Mouse (Mus musculus) left cerebral cortex, adult 9 months (tissue): ENCODE measurements around the gene Chmp4b.

Experiments used
- DNase-seq, 2 experiments: peaks; one replicate each; pipeline ENCODE4 v3.0.0; 2022; ENCODE audit warnings: low spot score in 2 of 2

Gene Chmp4b

DNA sequence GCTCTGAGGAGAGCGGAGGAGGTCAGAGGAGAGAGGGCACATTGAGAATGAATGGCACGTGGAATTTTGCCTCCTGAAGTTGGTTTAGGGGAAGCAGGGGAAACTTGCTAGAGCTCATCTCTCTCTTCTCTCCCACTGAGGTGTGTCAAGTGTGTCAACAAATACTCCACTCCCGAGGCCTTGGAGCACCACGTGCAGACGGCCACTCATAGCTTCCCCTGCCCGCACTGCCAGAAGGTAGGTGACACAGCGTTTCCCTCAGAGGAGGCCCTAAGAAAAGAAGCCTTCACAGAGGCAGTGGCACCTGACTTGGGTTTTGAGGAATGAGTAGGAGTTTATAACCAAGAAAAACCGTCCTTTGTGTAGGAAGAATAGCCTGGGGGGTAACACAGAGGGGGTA lies 10.3 kb upstream of the Chmp4b start:
- DNase-seq: no peak

DNA sequence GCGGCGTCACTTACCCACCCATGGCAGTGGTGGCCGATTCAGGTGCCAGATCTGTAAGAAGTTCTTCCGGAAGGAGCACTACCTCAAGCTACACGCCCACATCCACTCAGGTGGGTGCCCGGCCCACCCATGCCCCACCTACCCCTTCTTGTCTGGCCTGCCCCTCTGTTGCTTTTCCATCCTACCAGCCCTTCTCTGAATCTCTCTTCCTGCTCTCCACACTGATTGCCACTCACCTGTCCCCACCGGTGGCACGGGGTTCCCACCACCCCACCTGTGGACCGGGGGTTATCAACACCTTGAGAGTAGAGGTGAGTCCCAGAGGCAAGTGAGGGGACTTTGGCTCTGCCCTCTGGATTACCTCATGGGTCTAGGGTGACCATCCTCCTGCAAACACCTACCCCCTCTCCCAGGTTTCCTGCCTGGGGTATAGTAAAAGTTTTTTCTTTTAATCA lies 9.5 kb upstream of the Chmp4b start:
- DNase-seq: no peak

DNA sequence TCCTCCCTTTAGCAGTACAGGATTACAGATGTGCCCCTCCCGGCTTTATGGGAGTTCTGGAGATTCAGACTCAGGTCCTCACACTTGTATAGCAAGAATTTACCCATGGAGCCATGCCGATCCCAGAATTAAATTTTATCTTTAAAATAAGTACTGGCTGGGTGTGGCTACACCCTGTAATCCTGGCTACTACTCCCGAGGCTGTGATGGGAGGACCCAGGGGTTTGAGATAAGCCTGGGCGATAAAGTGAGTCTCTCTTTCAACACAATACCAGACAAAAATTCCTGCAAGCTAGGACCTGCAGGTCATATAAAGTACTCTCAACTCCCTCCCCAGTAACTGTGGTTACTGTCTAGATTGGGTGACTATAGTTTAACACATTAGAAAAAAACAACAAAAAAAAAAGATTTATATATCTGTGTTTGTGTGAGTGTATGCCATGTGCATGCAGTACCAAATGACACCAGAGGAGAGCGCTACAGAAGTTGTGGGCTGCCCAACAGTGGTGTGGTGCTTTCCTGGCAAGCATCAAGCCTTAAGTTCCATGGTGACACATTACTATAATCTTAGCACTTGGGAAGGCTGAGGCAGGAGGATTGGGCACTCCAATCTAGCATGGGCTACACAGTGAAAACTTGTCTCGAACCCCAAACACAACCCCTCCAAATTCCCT lies 8.7 kb upstream of the Chmp4b start:
- DNase-seq: no peak

DNA sequence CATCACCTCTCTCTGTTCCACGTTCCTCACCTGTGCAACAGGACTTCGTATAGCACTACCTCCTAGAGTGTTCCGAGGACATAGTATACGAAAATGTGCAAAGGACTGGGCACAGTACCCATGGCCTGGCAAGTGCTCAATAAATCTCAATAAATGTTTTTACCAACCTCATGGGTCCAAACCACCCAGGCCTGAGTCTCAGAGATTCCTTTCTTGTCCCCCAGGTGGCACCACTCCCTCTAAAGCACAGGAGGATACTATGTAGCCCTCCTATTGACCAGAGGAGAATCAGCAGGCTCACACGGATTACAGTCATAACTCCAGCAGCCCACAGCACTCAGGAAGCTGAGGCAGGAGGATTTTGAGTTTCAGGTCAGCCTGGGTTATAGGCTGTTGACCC lies 4.9 kb upstream of the Chmp4b start:
- peak in 1 of 2 experiments; percentile 45 for DNase-seq

DNA sequence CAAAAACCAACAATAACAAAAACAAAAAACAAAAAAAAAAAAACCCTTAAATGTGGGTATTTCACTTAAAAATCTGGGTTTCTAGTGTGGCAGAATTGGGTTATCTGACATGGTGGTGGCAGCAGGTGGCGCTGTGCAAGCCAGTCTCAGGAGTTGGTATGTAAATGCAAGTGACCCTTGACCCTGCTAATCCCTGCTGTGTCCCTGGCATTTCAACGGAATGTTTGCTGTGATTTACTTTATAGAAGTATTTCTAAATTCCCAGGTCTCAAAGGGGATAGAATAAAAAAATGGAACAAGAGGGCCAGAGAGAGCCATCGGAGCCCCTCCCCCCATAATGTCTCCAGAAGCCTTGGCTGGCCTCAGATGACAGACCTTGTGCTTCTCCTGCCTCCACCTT lies 3.4 kb upstream of the Chmp4b start:
- no peak for DNase-seq

DNA sequence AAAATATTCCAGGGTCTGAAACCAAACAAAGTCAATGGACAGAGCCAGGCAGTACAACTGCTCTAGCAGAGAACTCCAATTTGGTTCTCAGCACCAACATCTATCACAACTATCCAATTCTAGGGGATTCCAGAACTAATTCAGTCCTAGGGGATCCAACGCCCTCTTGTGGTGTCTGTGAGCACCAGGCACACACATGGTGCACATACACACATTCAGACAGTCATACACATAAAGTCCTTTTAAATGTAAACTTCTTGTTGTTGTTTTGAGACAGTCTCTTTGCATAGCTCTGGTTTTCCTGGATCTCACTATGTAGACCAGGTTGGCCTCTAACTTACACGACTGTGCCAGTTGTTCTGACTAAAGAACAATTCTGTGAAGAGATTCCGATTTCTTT lies 1.1 kb upstream of the Chmp4b start:
- DNase-seq: no peak

DNA sequence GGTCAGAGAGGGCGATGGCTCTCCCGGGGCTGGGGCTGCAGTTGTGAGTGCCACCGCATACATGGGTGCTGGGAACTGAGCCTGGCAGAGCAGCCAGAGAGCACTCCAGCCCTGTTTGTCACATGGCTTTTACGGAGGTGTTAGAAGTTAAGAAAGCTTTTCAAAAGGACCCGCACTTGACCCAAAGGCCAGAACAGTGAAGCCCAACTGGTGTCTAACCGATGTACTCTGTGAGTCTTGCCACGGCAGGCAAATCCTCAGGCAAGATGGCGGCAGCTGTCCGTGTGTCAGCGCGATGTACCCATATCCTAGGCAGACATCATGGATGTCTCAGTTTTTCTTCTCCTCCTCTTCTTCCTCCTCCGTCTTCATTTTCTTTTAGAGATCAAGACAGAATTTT lies 3.5 kb downstream of the Chmp4b start:
- no peak for DNase-seq

DNA sequence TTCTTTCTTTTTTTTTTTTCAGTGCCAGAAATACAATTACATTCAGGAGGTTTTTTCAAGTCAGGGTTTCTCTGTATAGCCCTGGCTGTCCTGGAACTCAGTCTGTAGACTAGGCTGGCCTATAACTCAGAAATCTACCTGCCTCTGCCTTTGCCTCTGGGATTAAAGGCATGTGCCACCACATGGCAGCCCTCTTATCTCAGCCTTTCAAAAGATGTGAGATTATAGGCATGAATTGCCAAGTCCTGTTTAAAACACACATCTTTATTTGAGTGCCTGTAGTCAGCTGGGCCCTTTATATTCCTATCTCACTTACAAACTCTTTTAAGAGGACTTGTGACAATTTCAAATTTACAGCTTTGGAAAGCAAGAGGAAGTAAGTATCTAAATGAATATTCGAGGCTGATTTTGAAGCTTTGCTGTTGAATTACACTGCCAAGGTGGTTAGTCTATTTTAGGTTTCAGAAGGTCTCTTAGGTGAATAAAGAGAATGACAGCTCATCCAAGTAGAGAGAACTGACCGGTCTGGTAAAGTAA lies 4.4 kb downstream of the Chmp4b start:
- DNase-seq: no peak

DNA sequence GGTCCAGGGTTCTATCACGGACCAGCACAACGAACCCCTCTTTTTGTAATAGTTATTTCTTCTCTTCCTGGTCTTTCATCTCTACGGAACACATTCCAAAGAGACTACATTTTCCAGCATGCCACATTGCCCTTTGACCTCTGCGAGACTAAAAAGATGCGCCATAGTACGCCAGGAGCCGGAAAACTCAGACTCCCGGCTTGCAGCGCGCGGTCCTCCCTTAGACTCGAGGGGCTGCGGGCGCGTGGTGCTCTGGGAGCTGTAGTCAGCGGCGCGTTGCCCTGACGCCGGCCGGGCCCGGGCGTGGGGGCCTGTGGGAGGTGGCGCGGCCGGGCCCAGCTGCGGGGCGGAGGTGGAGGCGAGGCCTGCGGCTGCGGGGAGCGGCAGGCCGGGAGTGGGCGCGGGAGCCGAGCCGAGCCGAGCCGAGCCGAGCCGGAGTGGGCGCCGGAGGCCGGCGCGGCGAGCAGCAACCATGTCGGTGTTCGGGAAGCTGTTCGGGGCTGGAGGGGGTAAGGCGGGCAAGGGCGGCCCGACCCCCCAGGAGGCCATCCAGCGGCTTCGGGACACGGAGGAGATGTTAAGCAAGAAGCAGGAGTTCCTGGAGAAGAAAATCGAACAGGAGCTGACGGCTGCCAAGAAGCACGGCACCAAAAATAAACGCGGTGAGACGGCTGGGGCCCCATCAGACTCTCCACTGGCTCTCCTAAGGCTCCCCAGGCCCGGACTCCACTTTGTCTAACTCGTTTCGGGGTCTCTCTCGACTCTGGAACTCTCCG lies 5.4 kb downstream of the Chmp4b start:
- DNase-seq: peak; percentile 95 to 98

DNA sequence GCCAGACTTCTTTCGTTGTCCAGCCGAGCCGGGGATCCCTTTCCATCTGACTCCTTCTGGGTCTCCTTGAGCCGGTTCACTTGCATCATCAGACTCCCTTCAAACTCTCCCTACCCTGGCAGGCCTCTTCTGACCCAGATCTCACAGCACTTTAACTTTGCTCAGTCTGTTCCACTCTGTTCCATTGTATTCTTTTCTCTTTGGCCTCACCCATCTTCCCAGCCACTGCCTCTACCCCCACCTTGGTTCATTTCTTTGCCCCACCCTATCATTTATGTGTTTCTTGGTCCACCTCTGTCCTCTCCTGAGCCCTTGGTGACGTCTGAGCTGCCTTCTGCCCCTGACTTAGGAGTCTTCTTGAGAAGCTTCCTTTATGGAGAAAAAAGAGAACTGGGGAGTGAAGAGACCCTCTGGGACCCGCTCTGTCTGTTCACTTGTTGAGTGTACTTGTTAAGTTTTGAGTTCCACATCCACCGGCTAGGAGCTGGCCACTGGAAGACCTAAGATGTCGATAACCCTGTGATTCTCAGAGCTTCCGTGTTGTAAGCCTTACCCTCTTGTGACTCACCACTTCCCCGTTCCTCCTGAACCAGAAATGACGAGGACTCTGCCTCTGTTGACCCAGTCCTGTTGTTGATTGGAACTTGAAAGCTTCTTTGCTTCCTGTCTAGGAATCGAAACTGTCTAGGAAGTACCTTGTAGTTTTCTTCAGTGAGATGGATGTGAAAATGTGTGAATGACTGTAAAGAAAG lies 6.2 kb downstream of the Chmp4b start:
- DNase-seq: no peak

DNA sequence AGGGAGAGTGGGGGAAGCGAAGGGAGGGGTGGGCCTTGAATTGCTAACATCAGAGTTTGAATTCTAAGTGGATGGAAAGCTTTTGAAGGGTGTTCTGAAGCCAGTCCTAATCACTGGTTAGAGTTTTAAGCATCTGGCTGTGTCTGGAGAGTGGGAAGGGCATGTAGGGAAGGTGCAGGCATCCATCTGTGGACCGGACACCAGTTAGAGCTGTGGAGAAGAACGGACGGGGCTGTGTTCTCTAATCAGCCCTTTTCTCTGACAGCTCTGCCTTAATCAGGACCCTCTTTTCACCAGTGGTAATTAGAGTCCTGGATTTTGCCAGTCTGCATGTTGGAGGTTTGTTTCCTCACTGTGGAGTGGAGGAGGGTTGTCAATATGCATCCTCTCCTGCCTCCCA lies 7.6 kb downstream of the Chmp4b start:
- no peak for DNase-seq

DNA sequence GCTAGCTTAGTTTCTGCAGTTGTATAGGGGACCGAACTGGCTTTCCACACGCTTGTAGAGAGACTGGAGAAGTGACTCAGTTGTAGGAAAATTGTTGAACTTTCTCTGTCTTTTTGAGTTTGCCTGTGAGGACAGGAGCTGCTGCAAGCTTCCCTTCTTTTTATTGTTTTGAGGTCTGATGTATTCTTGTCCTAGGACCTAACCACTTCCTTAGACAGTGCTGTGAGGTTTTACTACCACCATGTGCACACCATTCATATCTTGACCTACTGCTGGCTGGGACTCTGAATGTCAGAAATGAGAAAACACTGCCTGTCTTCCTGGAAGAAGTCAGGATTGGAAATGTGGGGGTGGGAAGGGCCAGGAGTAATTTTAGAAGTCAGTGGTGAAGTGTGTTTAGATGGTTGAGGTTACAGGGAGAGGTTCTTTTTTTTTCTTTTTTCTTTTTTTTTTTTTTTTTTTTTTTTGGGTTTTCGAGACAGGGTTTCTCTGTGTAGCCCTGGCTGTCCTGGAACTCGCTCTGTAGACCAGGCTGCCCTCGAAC lies 8.1 kb downstream of the Chmp4b start:
- no peak for DNase-seq

DNA sequence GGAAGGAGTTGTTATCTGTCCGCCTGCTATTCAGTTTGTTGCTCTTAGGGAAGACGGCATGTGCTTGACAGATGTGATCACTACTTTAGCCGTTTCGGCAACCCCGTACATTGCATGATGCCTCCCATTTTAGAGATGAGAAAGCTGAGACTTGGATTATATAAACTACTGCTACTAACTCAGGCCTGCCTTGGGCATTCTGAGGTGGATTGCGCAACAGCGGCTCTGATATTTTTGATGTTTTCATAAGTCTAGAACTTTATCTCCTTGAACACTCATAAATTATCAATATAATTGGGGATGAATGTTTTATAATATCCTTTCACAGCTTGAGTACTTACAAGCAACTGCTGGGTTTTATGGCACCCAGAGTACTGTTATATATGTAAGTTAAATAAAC lies 17.2 kb downstream of the Chmp4b start:
- DNase-seq: no peak

DNA sequence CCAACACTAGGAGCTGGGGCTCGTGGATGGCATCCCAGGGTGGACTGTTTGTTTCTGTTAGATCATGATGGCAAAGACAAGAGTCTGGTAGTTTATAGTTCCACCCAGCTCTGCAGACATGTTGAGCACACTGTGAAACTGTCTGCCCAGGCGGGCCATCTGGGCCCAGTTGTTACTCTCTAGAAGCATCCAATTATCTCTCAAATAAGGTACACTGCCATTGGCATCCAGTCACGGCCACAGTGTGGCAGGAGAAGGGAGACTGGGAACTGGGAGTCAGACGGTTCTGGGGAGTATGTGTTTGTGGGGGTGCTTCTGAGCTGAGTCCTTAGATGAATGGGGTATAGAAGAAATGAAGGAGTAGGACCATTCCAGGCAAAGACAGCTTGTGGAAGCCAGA lies 18.6 kb downstream of the Chmp4b start:
- DNase-seq: peak in 1 of 2 experiments; percentile 57

DNA sequence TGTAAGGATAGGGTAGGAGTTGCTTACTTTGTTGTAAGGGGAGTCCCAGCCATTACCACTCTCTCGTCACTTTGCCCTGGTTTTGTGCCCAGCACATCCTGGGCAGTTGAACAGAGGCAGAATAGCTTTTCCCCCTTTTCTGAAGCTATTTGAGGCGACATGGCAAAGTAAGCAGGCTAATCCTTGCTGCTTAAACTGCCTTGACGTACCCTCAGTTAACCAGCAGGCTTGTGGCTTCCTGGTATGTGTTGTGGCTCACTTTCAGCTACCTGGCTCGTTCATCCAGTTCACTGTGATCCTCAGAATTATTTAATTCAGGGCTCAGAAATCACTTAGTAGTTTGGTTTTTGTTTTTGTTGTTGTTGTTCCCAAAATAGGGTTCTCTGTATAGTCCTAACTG lies 19.2 kb downstream of the Chmp4b start:
- no peak for DNase-seq

DNA sequence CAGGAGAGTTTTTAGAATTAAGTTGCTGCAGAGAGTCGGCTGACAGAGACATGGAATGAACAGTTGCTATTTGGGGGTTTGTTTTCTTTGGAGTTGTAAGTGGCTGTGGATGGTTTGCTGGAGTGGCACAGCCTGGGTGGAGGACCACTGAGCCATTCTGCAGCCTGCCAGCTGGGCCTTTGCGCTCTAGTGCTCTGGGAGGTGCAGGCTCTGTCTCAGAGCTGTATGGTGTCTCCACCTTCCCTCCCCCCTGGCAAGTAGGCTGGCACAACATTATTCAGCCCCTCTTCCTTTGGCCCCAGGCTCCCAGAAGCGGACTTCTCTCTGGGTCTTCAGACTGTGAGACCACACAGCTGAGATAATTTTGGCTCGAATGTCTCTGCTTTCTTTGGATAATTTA lies 22.5 kb downstream of the Chmp4b start:
- no peak for DNase-seq

DNA sequence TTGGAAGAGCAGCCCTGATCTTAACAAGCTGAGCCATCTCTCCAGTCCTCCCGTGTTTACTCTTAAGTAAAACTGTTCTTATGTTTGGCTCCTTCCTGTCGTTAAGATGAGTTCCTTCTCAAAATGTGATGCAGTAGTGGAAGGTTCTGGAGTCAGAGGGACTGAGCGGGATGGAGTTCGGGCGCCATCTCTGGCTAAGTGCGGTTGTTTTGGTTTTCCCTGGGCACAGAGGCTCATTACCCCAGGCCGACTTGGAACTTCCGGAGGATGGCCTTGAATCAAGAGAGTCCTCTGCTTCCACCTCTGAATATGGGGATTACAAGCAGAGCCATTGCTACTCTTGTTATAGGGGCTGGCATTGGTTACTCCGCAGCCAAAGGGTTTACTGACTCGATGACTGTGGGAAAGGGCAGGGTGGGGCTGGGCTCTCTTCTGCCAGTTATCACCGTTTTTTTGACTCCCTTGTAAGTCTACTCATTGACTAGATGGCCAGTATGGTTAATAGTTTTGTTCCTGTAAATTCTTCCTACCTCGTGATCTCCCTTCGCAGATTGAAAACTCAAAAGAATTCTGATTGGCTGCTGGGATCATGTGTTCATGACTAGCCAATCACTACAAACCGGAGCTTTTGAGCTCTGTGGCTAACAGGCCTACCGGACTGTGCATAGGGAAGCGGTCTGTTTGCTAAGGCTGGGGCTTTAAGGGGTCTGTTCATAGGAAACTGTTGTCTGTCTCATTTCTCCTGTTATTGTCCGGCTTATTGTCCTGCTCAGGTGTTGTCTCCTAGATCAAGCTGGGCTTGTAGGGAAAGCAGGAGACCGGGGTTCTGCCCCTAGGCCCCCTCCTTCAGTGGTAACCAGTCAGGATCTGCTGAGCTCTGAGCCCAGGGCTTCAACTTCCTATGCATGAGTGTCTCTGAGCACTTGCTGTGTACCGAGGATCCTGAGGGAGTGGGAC lies 25.4 kb downstream of the Chmp4b start:
- peak in 1 of 2 experiments; percentile 65 for DNase-seq

DNA sequence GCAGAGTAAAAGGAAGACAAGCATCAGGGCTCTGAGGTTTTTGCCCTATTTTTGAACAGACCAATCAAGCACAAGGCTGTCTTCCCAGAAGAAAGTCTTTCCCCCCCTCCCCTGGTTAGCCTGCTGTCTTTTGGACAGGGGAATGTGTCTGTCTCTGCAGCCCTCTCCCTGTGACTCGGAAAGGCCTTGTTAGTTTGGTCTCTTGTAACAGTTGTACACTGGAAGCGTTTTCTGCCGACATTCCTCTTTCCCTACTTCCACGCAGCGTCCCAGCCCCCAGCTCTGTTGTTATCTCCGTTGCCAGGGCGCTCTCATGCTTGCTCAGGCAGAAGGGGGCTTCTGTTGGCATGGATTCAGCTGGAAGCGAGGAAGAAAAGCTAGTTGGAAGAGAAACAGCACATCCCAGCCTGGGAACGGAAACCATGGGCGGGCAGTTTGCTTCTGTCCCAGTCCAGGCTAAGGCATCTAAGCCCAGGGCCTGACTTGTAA lies 26.2 kb downstream of the Chmp4b start:
- peak in 1 of 2 experiments; percentile 49 for DNase-seq

DNA sequence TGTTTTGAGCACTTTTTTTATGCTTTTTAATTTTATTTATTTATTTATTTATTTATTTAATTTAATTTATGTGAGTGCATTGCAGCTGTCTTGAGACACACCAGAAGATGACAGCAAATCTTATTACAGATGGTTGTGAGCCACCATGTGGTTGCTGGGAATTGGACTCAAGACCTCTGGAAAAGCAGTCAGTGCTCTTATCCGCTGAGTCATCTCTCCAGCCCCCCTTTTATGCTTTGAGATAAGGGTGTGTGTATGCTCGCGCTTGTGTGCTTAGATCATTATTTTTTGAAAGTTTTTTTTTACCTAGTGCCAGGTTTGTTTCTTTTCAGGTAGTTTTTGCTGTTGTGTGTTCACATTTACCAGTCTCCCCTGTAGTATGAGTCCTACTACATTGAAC lies 27.5 kb downstream of the Chmp4b start:
- DNase-seq: no peak

DNA sequence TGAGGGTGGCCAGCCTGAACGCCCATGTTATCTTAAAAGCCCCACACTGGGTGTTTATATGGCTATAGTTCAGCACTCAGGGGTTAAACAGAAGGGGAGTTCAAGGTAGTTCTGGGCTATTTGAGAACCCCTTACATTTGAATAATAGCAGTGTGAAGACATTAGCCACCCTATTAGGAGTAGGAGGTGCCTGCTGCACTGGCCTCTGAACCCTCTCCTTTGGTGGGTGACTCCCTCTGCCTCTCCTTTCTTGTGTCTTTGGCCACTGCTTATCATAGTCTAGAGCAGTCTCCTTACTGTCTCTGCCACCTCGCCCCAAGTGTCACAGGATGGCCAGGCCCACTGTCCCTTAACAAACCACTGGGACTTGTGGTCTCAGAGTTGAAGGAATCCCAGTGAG lies 28.8 kb downstream of the Chmp4b start:
- DNase-seq: no peak

DNA sequence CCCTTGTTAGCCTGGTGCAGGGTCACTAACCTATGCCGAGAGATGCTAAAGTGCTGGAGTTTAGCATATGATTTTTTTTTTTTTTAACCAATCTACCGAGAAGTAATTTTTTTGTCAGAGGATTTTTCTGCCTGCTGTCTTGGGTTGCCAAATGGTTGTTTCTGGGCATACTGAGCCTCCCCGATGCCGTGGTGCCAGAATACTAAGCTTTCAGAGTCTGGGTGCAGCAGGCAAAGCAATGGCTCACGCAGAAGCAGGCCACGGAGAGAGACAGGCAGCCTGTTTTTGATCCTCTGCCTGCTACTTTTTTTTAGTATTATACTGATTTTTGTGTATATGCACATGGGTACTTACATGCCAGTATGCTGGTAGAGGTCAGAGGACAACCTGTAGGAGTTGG lies 29.4 kb downstream of the Chmp4b start:
- DNase-seq: no peak
